Mouse (Mus musculus): ENCODE measurements around the gene Camsap2. TPM values are rescaled to one million over a fixed set of nuclear protein-coding genes. Genes with fewer than 3 reads are reported as not detected.
A peak's percentile ranks its signal among the peaks of the same experiment; 100 is the strongest.

Camsap2 gene
- total RNA-seq, 4 experiments from 2014 or later = 17.7 to 24.0 (median 19.5) TPM

GRCm38 (mm10) chr1:136259543-136259892 lies 86.4 kb downstream of the Camsap2 start:
- no peak for DNase-seq (ENCODE audit: low spot score)

GRCm38 (mm10) chr1:136258495-136258894 lies 87.4 kb downstream of the Camsap2 start:
- DNase-seq (ENCODE audit: low spot score) = no peak

- DNase-seq (ENCODE audit: low spot score) = no peak
These were observed 90.2 kb downstream of the Camsap2 start for GRCm38 (mm10) chr1:136255657-136256056.

DNA sequence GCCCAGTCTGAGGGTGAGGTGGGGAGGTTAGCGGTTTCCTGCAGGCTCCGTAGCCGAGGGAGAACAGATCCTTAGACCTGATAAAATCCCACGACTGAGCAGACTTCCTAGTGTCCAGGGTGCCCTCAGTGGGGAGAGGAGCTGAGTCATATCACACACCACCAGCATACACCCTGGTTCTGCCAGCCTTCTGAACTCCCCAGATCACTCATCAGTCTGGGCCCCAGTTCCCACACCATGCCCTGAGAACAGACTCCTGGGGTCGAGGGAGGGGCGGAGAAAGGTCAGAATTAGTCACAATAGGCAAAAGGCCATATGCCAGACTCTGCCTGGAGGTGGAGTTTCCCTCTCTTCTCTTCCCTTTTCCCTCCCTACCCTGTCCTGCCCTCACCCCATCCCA lies 90.7 kb downstream of the Camsap2 start:
- DNase-seq (ENCODE audit: low spot score) = no peak

GRCm38 (mm10) chr1:136254503-136255065 lies 91.3 kb downstream of the Camsap2 start:
- no peak for DNase-seq (ENCODE audit: low spot score)

DNA sequence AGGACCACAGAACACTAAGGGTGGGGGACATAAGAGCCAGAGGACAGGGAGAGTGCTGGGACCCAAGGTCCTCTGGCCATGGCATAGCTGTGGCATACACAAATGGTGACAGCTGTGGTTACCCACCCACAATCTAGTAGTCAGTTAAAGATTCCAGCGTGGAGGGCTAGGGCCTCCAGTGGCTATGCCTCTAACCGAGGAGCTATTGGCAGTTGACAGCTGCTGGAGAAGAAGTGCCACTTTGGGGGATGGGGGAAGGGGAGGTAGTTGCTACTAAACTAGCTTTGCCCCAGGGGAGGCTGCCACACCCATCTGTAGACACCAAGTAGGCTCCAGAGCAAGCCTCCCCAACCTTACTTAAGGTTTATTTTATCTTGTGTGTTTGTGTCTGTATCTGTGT lies 92.4 kb downstream of the Camsap2 start:
- DNase-seq (ENCODE audit: low spot score) = no peak

DNA sequence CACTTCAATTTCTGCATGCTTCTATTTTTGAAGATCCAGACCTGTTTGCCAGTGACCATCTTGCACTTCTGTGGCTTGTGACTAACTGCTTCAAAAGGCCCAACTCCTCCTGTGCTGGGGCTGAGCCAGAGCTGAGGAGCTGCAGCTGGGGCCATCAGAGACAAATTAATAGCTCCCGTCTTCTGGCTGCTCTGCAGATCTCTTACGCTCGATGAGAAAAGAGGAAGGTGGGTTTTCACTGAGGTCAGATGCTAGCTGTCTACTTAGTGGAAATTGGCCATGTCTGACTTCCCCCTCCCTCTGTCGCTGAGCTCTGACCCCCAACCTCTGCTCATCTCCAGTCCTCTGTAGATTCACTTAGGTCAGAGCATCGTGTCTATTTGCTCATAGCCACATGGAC lies 96.2 kb downstream of the Camsap2 start:
- DNase-seq (ENCODE audit: low spot score) = no peak

DNA sequence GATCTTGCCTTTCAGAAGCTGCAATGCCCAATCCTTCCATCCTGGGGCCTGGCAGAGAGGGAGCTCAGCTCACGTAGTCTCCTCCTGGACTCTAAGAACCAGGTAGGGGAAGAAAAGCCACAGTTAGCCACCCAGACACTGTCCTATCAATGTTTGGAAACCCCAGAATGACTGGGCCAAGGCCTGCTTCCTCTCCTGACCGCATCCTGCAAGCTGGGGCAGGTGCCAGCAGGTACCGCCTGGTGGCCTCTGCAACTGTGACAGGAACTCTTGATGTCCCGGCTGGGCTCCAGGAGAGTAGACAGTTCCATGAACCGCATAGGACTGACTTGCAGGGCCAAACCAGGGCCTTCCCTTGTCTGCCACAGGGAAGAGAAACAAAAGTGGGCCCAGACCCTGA lies 98.5 kb downstream of the Camsap2 start:
- no peak for DNase-seq (ENCODE audit: low spot score)

GRCm38 (mm10) chr1:136244469-136244868 lies 101.4 kb downstream of the Camsap2 start:
- no peak for DNase-seq (ENCODE audit: low spot score)

DNA sequence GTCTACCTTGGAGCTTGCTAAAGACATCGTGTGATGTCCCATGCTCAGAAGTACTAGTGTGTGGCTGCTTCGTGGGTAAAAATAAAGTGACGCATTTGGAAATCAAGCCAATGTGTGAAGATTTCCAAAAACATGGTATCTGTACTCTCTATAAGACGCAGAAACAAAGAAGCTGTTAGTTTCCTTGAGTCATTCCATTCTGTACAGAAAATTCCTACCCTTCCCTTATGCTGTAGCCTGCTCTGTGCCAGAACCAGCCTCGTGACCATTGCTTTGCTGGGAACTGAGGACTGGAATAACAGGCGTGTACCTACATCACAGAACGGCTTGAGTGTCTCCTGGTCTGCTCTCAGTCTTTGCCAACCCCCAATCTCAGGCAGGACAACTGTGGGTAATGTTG lies 104.1 kb downstream of the Camsap2 start:
- DNase-seq (ENCODE audit: low spot score) = no peak

- no peak for DNase-seq (ENCODE audit: low spot score)
These were observed 107.4 kb downstream of the Camsap2 start for GRCm38 (mm10) chr1:136238495-136238894.

GRCm38 (mm10) chr1:136234595-136235092 lies 111.3 kb downstream of the Camsap2 start:
- no peak for DNase-seq (ENCODE audit: low spot score)

DNA sequence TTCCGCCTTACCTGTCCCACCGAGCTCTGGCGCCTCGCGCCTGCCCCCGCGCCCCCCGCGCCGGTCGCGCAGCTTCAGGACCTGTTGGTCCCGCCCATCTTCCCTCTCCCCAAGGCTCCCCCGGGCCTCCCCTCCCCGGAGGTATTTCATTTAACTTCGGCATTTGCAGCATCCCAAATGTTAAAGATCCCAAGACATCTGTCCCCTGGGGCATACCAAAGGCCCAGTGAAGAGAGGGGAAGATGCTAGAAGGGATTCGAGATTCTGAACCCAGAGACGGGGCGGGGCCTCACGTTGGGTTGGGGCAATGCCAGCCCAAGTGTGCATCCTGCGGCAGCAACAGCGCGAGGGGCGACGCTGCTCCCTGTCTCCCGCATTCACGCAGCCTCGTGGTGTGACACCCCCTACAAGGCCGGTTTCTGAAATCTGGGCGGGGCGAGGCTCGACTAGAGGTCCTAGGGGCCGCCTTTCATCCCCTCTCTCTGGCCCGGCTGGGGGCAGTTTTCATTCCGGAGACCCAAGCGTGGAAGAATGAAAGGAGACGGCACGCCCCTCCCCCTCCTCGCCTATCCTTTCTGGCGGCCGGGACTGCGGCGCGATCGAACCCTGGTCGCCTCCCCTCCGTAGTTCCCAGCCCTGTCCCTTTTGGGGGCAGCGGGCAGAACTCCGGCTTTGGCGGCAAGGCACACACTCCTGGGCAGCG lies 111.9 kb downstream of the Camsap2 start, which contains the start of gene Inava:
Inava (minus strand) TSS at position 373 of the 703 bp plus-strand sequence.
- no peak for DNase-seq (ENCODE audit: low spot score)

DNA sequence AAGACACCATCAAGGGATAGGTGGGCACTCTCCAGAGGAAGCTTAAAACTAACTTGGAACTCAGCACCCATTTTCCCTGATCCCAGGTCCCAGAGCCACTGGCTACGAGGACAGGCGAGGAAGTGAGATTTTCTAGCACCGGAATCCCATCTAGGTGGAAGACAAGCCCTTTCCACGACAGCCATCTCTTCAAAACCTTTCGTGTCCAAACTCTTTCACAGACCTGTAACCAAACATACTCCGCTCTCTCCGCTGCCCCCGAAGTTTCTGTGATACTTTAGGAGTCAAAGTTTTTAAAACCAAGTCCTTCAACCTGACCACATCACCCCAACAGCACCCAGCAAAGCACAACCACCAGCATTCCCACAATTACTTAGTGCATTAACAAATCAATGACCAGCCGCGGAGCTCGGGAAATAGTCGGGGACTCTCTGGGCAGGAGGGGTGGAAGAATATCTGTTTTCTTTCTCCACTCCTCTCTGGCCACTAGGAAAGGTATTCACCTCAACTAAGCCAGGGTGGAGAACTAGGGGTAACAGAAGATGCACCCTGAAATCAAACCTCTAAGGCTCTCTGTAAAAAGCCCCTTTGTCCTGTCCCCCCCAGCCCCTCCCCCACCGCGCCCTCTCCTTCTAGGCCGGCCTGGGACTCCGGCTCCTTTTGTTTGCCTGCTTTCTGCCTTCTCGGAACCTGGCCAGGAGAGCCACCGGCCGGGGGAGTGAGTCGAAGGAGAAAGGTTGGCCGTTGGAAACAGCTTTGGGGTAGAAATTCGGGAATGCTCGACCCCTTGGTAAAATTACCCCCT lies 112.7 kb downstream of the Camsap2 start:
- DNase-seq (ENCODE audit: low spot score) = no peak

DNA sequence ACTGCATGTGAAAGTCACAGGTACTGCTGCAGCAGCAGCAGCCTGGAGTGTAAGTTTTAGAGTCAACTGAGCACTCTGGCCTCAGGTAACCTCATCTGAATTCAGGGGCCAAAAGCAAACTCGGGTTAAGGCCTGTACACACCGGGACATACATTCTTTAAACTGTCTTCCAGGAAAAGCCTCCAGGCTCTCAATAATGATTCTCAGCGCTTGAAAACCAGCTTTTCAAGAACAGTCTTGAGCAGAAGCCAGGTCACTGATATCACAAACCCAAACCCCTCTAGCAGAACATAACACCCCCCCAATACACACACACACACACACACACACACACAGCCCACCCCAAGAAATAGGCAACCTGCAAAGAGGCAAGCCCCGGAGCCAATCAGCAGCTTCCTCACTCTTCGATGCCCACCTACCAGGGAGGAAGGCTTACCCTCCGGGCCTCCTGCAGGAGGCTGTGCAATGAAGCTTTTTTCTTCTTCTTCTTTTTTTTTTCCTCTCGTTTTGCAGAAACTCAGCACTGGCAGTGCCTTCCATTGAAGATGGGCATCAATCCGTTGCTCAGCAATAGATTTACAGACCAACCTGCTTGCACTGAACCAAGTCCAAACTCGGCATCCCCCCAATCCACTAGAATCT lies 113.5 kb downstream of the Camsap2 start:
- no peak for DNase-seq (ENCODE audit: low spot score)

DNA sequence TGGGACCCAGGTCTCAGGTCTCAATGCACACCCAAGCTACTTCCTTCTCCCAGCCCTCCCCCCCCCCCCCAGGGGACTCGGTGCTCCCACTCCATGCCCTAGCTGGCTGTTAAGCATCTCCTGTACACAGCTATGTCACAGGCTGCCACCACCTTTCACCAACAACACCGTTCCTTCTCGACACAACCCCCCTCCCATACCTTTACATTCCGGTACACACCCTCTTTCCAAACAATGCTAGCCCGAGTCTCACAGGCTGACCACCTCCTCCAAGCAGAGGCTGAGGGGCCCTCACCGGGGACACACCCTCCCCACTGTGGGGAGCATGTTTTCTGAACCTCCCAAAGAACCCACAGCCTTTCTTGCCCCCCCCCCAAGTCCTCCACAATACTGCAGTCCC lies 114.3 kb downstream of the Camsap2 start:
- DNase-seq (ENCODE audit: low spot score) = no peak

DNA sequence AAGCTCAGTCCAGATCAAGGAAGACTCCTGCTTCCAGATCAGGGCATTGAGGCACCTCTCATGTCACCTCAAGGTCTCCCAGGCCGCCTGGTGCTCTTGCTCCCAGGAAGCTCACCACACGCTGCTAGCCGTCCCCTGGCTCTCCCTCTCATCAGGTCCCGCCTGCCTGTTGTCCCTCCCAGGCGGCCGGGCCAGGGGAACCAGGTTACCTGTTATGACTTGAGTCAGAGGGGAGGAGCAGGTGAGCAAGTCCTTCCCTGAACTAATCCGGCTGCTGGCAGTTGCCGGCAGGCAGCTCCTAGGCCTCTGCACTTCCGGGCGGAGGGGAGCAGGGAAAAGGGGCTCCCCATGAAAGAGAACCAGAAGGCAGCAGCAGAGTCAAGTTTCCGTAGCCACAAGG lies 115.7 kb downstream of the Camsap2 start:
- DNase-seq (ENCODE audit: low spot score) = no peak

DNA sequence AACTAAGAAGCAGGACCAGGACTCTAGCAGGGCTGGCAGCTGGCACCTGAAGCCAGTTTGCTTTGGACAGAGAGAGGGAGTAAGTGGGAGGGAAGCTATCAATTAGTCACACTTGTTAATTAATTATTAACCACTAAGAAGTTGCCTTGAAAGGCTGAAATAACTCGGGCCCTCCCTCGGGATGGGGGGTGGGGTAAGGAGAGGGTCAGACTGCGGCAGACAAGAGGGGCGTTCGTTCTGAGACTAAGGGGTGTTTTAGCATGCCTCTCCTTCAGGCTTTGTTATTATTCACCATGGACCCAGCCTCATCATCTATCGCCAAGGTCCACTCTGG lies 116.9 kb downstream of the Camsap2 start:
- DNase-seq (ENCODE audit: low spot score) = no peak

DNA sequence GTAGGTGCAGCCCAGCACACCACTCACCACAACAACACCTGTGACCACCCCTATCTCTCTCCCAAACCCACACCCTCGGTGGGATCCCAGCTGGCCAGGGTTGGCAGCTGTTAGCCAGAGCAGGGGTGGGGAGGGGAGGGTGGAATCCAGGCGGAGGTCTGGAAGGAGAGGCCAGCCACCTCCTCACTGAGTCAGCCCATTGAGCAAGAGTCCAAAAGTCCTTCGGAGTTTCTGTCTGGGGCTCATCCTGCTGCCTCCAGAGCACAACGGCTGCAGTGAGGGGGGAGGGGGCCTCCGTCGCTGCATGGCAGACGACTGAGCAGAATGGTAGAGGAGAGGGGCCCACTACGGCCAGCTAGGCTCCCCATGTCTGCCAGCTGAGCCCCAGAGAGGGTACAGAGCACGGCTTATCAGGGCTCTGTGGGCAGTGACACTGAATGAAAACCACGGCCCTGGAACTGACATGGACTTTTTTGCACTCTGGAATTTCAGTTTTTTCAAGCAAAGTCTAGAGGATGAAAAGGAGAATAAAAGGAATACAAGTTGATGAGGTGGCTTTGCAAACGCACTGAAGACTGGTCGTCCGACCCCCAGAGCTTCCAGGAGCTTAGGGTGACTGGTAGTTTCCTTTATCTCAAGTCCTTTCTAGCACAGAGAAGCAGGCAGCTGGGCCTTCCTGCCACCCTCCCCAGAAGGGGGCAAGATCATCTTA lies 117.4 kb downstream of the Camsap2 start:
- peak; percentile 2 for DNase-seq (ENCODE audit: low spot score)

DNA sequence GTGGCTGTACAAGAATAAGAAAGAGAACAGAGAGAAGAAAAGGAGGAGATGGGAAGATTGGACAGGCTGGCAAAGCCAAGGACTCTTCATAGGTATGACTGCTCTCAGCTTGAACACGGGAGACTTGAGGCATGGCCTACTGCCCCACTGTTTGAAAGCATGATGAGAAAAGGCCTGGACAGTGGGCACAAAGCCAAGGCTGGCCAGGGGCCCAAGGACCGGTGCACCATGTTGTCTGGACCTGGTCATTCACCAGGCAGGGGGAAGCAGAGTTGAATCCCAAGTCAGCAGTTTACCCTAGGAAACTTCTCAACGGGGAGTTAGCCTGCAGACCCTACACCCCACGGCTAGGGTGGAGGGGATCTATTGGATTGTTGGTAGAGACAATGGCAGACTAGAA lies 118.0 kb downstream of the Camsap2 start:
- no peak for DNase-seq (ENCODE audit: low spot score)

- DNase-seq (ENCODE audit: low spot score) = no peak
These were observed 119.3 kb downstream of the Camsap2 start for GRCm38 (mm10) chr1:136226626-136227025.

DNA sequence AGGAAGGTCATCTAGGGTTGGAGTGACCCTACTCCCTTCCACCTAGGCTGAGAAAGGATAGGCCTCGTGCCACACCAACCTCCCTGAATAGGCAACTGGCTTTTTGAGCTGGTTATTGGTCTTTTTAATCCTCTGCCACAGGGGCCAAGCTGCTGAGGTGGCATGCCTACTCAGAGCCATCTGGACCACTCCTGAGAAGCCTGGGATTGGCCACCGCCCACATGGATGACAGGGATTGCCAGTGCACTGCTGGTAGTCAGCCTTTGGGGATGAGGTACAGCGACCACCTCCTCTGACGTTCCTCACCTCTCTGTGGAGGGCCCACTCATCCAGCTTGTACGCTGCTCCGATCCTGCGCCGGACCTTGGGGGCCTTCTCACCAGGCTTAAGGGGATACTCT lies 120.1 kb downstream of the Camsap2 start:
- DNase-seq (ENCODE audit: low spot score) = no peak

All from heart, adult 8-10 months (tissue).